Mouse (Mus musculus) heart, embryonic 11.5 days (tissue): ENCODE data around the gene Arhgef5. TPM values are rescaled to one million over a fixed set of nuclear protein-coding genes. Genes with fewer than 3 reads are reported as not detected.

Source experiments
- ATAC-seq: fragments of 200-750 bp; cut with Nextera tagmentation; replicated peaks from 2 replicates; pipeline ENCODE4 v1.8.0; 2017; ENCODE audit warnings: moderate library complexity; ENCODE audit not compliant: insufficient number of reproducible peaks, low FRiP score, low TSS enrichment
- H3K27ac ChIP-seq: fragments of 300-500 bp; sonication (generic); 2 replicates; pipeline ENCODE4 v1.5.1; 2014; ENCODE audit warnings: mild to moderate bottlenecking, low read depth, low read length
- H3K27me3 ChIP-seq: fragments of 300-500 bp; sonication (generic); 2 replicates; pipeline ENCODE4 v1.6.1; 2014; ENCODE audit warnings: mild to moderate bottlenecking, low read length, mixed read lengths; ENCODE audit not compliant: control insufficient read depth, insufficient read depth
- H3K36me3 ChIP-seq: fragments of 300-500 bp; sonication (generic); 2 replicates; pipeline ENCODE4 v1.6.1; 2014; ENCODE audit warnings: mild to moderate bottlenecking, low read length, moderate library complexity, mixed read lengths; ENCODE audit not compliant: control insufficient read depth, insufficient read depth
- H3K4me1 ChIP-seq: fragments of 300-500 bp; sonication (generic); 2 replicates; pipeline ENCODE4 v1.6.1; 2014; ENCODE audit warnings: low read length; ENCODE audit not compliant: control insufficient read depth, insufficient read depth
- H3K4me2 ChIP-seq: fragments of 300-500 bp; sonication (generic); 2 replicates; pipeline ENCODE4 v1.6.1; 2014; ENCODE audit warnings: mild to moderate bottlenecking, moderate library complexity
- H3K4me3 ChIP-seq: fragments of 300-500 bp; sonication (generic); 2 replicates; pipeline ENCODE4 v1.5.1; 2014; ENCODE audit warnings: low read depth, low read length
- H3K9ac ChIP-seq: fragments of 300-500 bp; sonication (generic); 2 replicates; pipeline ENCODE4 v1.6.1; 2014; ENCODE audit warnings: mild to moderate bottlenecking, low read depth, low read length, moderate library complexity
- H3K9me3 ChIP-seq: fragments of 300-500 bp; sonication (generic); replicated peaks from 2 replicates; pipeline ENCODE4 v1.6.1; 2016; ENCODE audit warnings: low read length; ENCODE audit not compliant: control insufficient read depth
- WGBS: fragments of 180-500 bp; shearing (Covaris S2); extraction: QIAGEN DNeasy Blood & Tissue Kit; methylation state at CpG from one replicate; pipeline ENCODE4 v1.1.7; 2014; ENCODE audit not compliant: insufficient replicate concordance; 5-methylcytosine and 5-hydroxymethylcytosine counted together
- polyA plus RNA-seq: library from polyadenylated mRNA; unstranded; fragments of >200 nt; fragmentation: Nextera tagmentation; extraction: Ambion mirVana; gene quantifications from 2 replicates; pipeline ENCODE4 v1.2.1, GENCODE M21; 2014

Arhgef5 gene
- polyA plus RNA-seq, 1 experiment from 2014 or later: 5.1 TPM

DNA sequence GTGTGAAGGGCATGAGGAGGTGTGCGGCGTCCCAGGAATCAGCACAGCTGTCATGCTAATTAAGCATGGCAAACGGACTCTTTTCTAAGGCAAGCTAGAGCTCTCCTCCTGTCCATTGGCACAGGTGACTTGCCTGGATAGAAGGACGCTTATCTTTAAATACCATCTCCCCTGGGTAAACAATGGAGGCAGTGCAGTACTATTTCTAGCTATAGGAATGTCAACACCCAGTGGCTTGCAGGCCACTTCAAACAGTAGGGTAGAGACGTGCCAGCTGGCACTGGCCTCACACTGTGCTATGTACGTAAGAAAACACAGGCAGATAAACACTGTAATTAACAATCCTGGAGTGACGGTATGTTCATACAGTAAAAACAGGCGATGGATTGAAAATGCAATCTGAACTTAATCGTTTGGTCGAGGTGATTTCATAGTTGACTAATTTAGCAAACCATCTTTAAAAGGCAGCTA lies 72.1 kb downstream of the Arhgef5 start:
- no peaks in the 10 kb centered on the region for H3K36me3 ChIP-seq
- no peak for ATAC-seq
- 41% methylated on average over 10 of the region's 10 CpGs for WGBS
- H3K9me3 ChIP-seq: no peaks in the 10 kb centered on the region
- no peak overlapping the region for H3K4me2 ChIP-seq
- H3K4me3 ChIP-seq: no peak overlapping the region
- no peak overlapping the region for H3K27ac ChIP-seq
- H3K9ac ChIP-seq: no peak overlapping the region
- no peaks in the 10 kb centered on the region for H3K27me3 ChIP-seq
- H3K4me1 ChIP-seq: peaks cover 3% of the 10 kb centered on the region; the same call in 1 of the 2 replicates

GRCm38 (mm10) chr6:43338804-43339203 lies 73.4 kb downstream of the Arhgef5 start:
- Histone ChIP-seq H3K9ac (no peak overlapping the region), H3K27me3 (no peaks in the 10 kb centered on the region), H3K36me3 (no peaks in the 10 kb centered on the region), H3K27ac (no peak overlapping the region), H3K4me2 (no peak overlapping the region), H3K4me3 (no peak overlapping the region), H3K4me1 (peaks cover 3% of the 10 kb centered on the region; the same call in 1 of the 2 replicates), H3K9me3 (no peaks in the 10 kb centered on the region)
- WGBS: 53% methylated on average over 2 of the region's 2 CpGs
- no peak for ATAC-seq

Other genes with a start within 250 kb of the Arhgef5 start
- not detected in 2 replicates for gene Olfr441, start 159.2 kb upstream of the Arhgef5 start, polyA plus RNA-seq
- not detected in 2 replicates for gene Olfr237-ps1, start 119.0 kb upstream of the Arhgef5 start, polyA plus RNA-seq
- gene Olfr437, start 102.3 kb upstream of the Arhgef5 start, polyA plus RNA-seq: not detected in 2 replicates
- gene Olfr13, start 93.4 kb upstream of the Arhgef5 start, polyA plus RNA-seq: not detected in 2 replicates
- gene Olfr435, start 68.4 kb upstream of the Arhgef5 start, polyA plus RNA-seq: not detected in 2 replicates
- gene Olfr434, start 52.6 kb upstream of the Arhgef5 start, polyA plus RNA-seq: not detected in 2 replicates
- gene Olfr47, start 34.1 kb upstream of the Arhgef5 start, polyA plus RNA-seq: not detected in 2 replicates
- gene Nobox, start 44.0 kb downstream of the Arhgef5 start, polyA plus RNA-seq: not detected in 2 replicates